Mouse (Mus musculus) lung, postnatal 0 days (tissue): ENCODE results near the gene Mpg. TPM values are rescaled to one million over a fixed set of nuclear protein-coding genes. Genes with fewer than 3 reads are reported as not detected.

Experiments
- ATAC-seq: fragments of 200-750 bp; cut with Nextera tagmentation; 2 replicates; pipeline ENCODE4 v1.8.0; 2017; ENCODE audit warnings: moderate library complexity
- DNase-seq: peaks from one replicate; pipeline ENCODE4 v3.0.0-alpha.2; 2016; ENCODE audit warnings: low spot score
- H3K27ac ChIP-seq: fragments of 300-500 bp; sonication (generic); 2 replicates; pipeline ENCODE4 v1.5.1; 2014; ENCODE audit warnings: antibody characterized with exemption, mild to moderate bottlenecking, low read length, mixed read lengths
- H3K27me3 ChIP-seq: fragments of 300-500 bp; sonication (generic); replicated peaks from 2 replicates; pipeline ENCODE4 v1.6.1; 2014; ENCODE audit warnings: low read length, mixed read lengths; ENCODE audit not compliant: insufficient read depth
- H3K36me3 ChIP-seq: fragments of 300-500 bp; sonication (generic); 2 replicates; pipeline ENCODE4 v1.6.1; 2014; ENCODE audit warnings: low read length, mixed read lengths; ENCODE audit not compliant: insufficient read depth
- H3K4me1 ChIP-seq: fragments of 300-500 bp; sonication (generic); 2 replicates; pipeline ENCODE4 v1.6.1; 2014; ENCODE audit warnings: antibody characterized with exemption, low read depth, low read length, mixed read lengths; ENCODE audit not compliant: insufficient read depth
- H3K4me2 ChIP-seq: fragments of 300-500 bp; sonication (generic); replicated peaks from 2 replicates; pipeline ENCODE4 v1.6.1; 2014; ENCODE audit warnings: low read depth, mild to moderate bottlenecking, low read length, moderate library complexity, mixed read lengths
- H3K4me3 ChIP-seq: fragments of 300-500 bp; sonication (generic); 2 replicates; pipeline ENCODE4 v1.5.1; 2014; ENCODE audit warnings: low read depth, low read length
- H3K9ac ChIP-seq: fragments of 300-500 bp; sonication (generic); replicated peaks from 2 replicates; pipeline ENCODE4 v1.6.1; 2014; ENCODE audit warnings: low read depth, mild to moderate bottlenecking
- H3K9me3 ChIP-seq: fragments of 300-500 bp; sonication (generic); 2 replicates; pipeline ENCODE4 v1.6.1; 2016; ENCODE audit warnings: low read length, mixed read lengths
- CTCF ChIP-seq: IDR thresholded peaks from 2 replicates; pipeline ENCODE4 v1.5.1; 2016; ENCODE audit warnings: antibody characterized with exemption, mild to moderate bottlenecking
- EP300 ChIP-seq: IDR thresholded peaks from 2 replicates; pipeline ENCODE4 v1.6.1; 2016; ENCODE audit warnings: antibody characterized with exemption, mild to moderate bottlenecking, control low read depth
- WGBS: fragments of 180-500 bp; shearing (Covaris S2); extraction: QIAGEN DNeasy Blood & Tissue Kit; methylation state at CpG from one replicate; pipeline ENCODE4 v1.1.7; 2014; 5-methylcytosine and 5-hydroxymethylcytosine counted together
- polyA plus RNA-seq: library from polyadenylated mRNA; unstranded; fragments of >200 nt; fragmentation: Nextera tagmentation; extraction: Ambion mirVana; gene quantifications from 2 replicates; pipeline ENCODE4 v1.2.1, GENCODE M21; 2015

Gene Mpg
- polyA plus RNA-seq, 1 experiment from 2014 or later: 22.9 TPM

- no peak overlapping the region for H3K4me2 ChIP-seq
- H3K36me3 ChIP-seq: peaks cover 28% of the 10 kb centered on the region; the same call in 1 of the 2 replicates
- H3K27ac ChIP-seq: no peak overlapping the region
- H3K9me3 ChIP-seq: no peaks in the 10 kb centered on the region
- no peak overlapping the region for H3K9ac ChIP-seq
- no peak overlapping the region for H3K4me3 ChIP-seq
- ATAC-seq: no peak
- 93% methylated on average over 1 of the region's 1 CpGs for WGBS
- no peak for DNase-seq
- H3K4me1 ChIP-seq: no peaks in the 10 kb centered on the region
- no peaks in the 10 kb centered on the region for H3K27me3 ChIP-seq
- TF ChIP-seq EP300: no peak
- no peak for TF ChIP-seq CTCF
Measured at GRCm38 (mm10) chr11:32244617-32245016, 18.3 kb downstream of the Mpg start.

GRCm38 (mm10) chr11:32245614-32246013, 19.3 kb downstream of the Mpg start:
- 89% methylated on average over 6 of the region's 6 CpGs for WGBS

GRCm38 (mm10) chr11:32247068-32247467, 20.8 kb downstream of the Mpg start:
- Histone ChIP-seq H3K4me2 (no peak overlapping the region), H3K27ac (no peak overlapping the region), H3K9me3 (no peaks in the 10 kb centered on the region), H3K27me3 (no peaks in the 10 kb centered on the region), H3K4me1 (no peaks in the 10 kb centered on the region), H3K36me3 (peaks cover 27% of the 10 kb centered on the region; the same call in 1 of the 2 replicates), H3K4me3 (no peak overlapping the region), H3K9ac (no peak overlapping the region)
- DNase-seq: no peak
- no peak for ATAC-seq
- TF ChIP-seq CTCF (peak; percentile 40), EP300 (no peak)

More at GRCm38 (mm10) chr11:32245614-32246013, 19.3 kb downstream of the Mpg start:
- Histone ChIP-seq H3K9me3 (no peaks in the 10 kb centered on the region), H3K36me3 (peaks cover 35% of the 10 kb centered on the region; the same call in 1 of the 2 replicates), H3K27ac (no peak overlapping the region), H3K27me3 (no peaks in the 10 kb centered on the region), H3K4me1 (no peaks in the 10 kb centered on the region), H3K4me3 (no peak overlapping the region), H3K9ac (no peak overlapping the region), H3K4me2 (no peak overlapping the region)
- no peak for DNase-seq
- TF ChIP-seq CTCF: no peak
- TF ChIP-seq EP300: peak; percentile 64; the same call in 1 of the 2 replicates
- ATAC-seq: peak; percentile 62

GRCm38 (mm10) chr11:32248350-32248749, 22.0 kb downstream of the Mpg start:
- TF ChIP-seq EP300 (no peak), CTCF (no peak)
- Histone ChIP-seq H3K4me2 (no peak overlapping the region), H3K27me3 (no peaks in the 10 kb centered on the region), H3K27ac (no peak overlapping the region), H3K9me3 (no peaks in the 10 kb centered on the region), H3K4me1 (no peaks in the 10 kb centered on the region), H3K9ac (no peak overlapping the region), H3K4me3 (no peak overlapping the region), H3K36me3 (peaks cover 28% of the 10 kb centered on the region)
- ATAC-seq (no peak), DNase-seq (no peak)
- 79% methylated on average over 3 of the region's 3 CpGs for WGBS

- Histone ChIP-seq H3K36me3 (peaks cover 32% of the 10 kb centered on the region), H3K9me3 (no peaks in the 10 kb centered on the region), H3K9ac (no peak overlapping the region), H3K4me2 (no peak overlapping the region), H3K4me3 (no peak overlapping the region), H3K27me3 (no peaks in the 10 kb centered on the region), H3K27ac (no peak overlapping the region), H3K4me1 (no peaks in the 10 kb centered on the region)
- WGBS: 82% methylated on average over 8 of the region's 8 CpGs
- DNase-seq (no peak), ATAC-seq (peak; percentile 49)
- no peak for TF ChIP-seq CTCF
- TF ChIP-seq EP300: 0 out of 2 replicates have a peak, but pooled peaks have one; percentile 39
Measured at GRCm38 (mm10) chr11:32250880-32251763, 24.8 kb downstream of the Mpg start.

- no peak overlapping the region for H3K4me2 ChIP-seq
- ATAC-seq (no peak), DNase-seq (no peak)
- TF ChIP-seq CTCF: no peak
- TF ChIP-seq EP300: no peak
- no peaks in the 10 kb centered on the region for H3K9me3 ChIP-seq
- no peak overlapping the region for H3K4me3 ChIP-seq
- peaks cover 18% of the 10 kb centered on the region for H3K36me3 ChIP-seq
- H3K9ac ChIP-seq: no peak overlapping the region
- no peaks in the 10 kb centered on the region for H3K4me1 ChIP-seq
- no peaks in the 10 kb centered on the region for H3K27me3 ChIP-seq
- no peak overlapping the region for H3K27ac ChIP-seq
- 89% methylated on average over 1 of the region's 1 CpGs for WGBS
Measured at GRCm38 (mm10) chr11:32253121-32253520, 26.8 kb downstream of the Mpg start.
